Mouse (Mus musculus) layer of hippocampus, adult 18-20 months (tissue): ENCODE data around the gene Wdhd1. TPM values are rescaled to one million over a fixed set of nuclear protein-coding genes. Genes with fewer than 3 reads are reported as not detected.
"Not testable (repeated sequence)": the region's sequence is repeated elsewhere in the genome, so short reads cannot be mapped to it uniquely, and the experiment has no call there.

Experiments used
- DNase-seq, 2 experiments: peaks; one replicate each; pipeline ENCODE4 v3.0.0; 2022; ENCODE audit warnings: low spot score in 2 of 2
- long read RNA-seq: library from polyadenylated mRNA; stranded (forward); transcript quantifications from one replicate; pipeline ENCODE4 v2.0.0, GENCODE M21; 2021
- total RNA-seq, 2 experiments: library from RNA; stranded (reverse); gene quantifications; 2 replicates each; pipeline ENCODE4 v1.2.3; 2021

The Wdhd1 gene
- total RNA-seq: 1 to 10 TPM; 4.9 to 5.0 TPM
- long read RNA-seq, full-length matches to known transcripts: 1 of 2 reads
- long read RNA-seq, partial matches to known transcripts: 0 of 2 reads
- long read RNA-seq, other reads (novel, unspliced or antisense): 1 of 2 reads

DNA sequence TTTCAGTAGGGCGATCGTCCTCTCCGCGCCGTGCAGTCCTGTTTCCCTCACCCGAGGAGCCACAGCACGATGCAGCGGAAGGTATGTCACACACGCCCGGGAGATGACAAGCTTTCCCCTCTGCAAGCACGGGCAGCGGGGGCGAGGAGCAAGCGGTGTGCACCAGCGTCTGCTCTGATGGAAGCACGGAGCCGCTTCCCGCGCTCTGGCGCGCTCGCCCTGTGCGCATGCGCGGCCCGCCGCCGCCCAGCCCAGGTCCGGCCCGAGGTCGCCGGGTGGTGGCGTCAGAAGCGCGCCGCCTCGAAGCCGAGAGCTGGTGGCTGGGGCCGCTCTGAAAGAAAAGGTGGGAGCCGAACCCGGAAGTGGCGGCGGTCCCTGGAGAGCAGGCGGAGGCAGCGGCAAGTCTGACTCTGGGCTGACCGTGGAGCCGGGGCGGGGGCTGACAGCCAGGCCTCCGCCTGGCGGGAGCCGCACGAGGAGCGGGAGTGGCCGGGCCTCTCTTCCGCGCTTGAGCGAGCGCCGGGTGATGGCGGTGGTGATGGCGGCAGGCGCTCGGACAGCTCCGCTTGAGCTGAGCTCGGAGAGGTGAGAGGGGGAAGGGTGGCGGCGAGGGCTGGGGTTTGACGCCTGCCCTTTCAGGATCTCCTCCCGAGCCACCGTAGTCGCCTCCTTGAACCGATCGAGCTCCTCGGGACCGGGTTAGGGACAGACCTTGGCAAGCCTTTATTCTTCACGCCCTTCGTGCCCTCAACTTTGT is at the start of gene Wdhd1, which contains the start of gene Socs4:
Wdhd1 (minus strand) TSS at position 221 of the 757 bp plus-strand sequence.
Socs4 (plus strand) TSS at position 295 of the 757 bp plus-strand sequence.
- peak; percentile 90 to 94 for DNase-seq

GRCm38 (mm10) chr14:47325965-47326761 is 49.5 kb upstream of the Wdhd1 start:
- peak in 1 of 2 experiments; percentile 45 for DNase-seq

GRCm38 (mm10) chr14:47321581-47321980 is 44.9 kb upstream of the Wdhd1 start:
- not testable (repeated sequence) for DNase-seq

DNA sequence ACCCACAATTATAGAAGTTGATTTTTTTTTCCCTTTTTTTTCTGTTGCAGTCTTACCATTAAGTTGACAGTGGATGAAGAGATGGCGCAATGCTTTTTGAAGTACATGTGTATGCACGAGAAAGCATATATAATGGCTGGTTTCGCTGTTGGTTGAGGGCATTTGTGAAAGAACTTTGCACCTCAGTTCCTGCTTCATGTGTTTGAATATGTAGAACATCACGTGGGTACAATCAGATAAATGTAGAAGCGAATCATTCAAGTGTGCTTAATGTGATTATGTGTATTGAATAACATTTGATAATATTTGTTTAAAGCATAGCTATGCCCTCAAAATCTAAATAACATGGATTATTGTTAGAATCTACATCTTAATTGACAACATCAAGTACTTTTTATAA is 42.7 kb upstream of the Wdhd1 start:
- no peak for DNase-seq

GRCm38 (mm10) chr14:47310342-47311181 is 33.9 kb upstream of the Wdhd1 start:
- DNase-seq: no peak

DNA sequence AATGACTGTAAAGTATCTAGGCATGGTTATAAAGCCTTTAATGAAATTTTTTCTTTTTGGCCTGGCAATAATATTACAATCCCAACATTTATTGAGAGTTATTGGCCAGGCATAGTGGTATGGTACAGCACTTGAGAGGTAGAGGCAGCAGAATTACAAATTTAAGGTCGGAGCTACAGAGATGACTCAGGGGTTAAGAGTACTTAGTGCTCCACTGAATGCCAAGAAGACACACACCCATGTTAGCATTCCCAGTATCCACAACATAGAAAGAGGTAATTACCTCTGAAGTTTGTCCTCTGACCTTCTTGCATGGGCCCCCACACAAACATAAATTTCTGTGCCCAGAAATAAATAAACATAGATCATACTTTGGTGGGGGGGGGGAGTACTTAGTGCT is 32.4 kb upstream of the Wdhd1 start:
- DNase-seq: no peak

GRCm38 (mm10) chr14:47307669-47308068 is 31.0 kb upstream of the Wdhd1 start:
- DNase-seq: no peak

DNA sequence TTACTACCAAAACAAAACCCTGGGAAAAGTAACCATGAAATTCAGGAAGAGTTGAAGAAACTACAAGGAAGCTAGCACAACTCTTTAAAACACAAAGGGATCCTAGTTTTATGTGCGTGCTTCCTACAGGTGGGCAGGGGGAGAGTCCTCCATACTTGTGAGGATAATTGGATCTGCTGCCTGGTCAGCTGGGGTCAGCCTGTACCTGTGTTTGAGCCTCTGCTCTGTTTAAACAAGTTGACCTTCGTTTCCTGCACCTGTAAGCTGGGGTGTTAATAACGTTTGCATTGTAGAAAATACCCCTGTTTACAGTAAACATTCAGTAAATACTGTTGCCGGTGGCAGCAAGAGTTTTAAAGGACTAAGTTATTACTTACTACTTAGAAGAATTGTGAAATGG is 29.3 kb upstream of the Wdhd1 start:
- no peak for DNase-seq

GRCm38 (mm10) chr14:47304814-47305405 is 28.3 kb upstream of the Wdhd1 start:
- no peak for DNase-seq

- no peak for DNase-seq
Observed at GRCm38 (mm10) chr14:47302885-47303680, 26.4 kb upstream of the Wdhd1 start.

- DNase-seq: no peak
Observed at GRCm38 (mm10) chr14:47298819-47299261, 22.2 kb upstream of the Wdhd1 start.

DNA sequence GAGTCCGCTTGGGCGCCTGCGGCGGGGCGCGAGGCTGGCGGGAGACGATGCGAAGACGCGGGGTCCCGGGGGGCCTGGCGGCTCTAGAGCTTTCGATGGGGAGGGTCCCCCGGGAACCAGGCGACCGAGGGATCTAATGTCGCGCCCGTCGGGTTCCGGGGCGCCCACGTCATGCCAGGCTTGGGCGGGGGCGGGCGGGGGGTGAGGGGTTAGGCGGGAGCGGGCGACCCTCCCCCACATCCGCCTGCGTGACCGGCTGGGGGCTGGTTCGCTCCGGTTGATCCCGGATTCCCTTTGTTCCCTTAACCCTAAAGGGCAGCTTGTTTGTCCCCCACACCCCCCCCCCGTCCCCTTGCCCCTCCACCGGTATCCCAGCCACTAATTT is 21.7 kb upstream of the Wdhd1 start:
- no peak for DNase-seq

- DNase-seq: peak; percentile 87 to 91
Observed at GRCm38 (mm10) chr14:47297785-47298407, 21.2 kb upstream of the Wdhd1 start, which contains the start of gene Mapk1ip1l. Gene Mapk1ip1l (plus strand): TSS chr14:47298266.

DNA sequence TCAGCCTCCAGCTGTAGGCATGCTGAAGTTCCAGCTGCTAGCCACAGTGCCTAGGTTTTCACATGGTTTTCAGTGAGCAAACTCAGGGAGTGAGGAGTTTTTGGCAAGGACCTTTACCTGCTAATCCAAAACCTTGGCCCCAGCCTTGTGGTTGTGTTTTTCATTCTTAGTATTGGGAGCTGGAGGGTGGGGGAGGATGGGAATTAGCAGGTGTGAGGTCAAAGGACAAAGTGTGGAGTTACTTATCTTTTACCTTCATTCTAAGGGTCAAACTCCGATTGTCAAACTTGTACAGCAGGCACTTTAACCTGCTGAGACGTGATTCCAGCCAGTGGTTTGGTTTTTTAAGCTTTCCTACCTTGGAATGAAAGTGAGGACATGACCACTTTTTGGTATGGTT is 19.6 kb upstream of the Wdhd1 start:
- DNase-seq: no peak

DNA sequence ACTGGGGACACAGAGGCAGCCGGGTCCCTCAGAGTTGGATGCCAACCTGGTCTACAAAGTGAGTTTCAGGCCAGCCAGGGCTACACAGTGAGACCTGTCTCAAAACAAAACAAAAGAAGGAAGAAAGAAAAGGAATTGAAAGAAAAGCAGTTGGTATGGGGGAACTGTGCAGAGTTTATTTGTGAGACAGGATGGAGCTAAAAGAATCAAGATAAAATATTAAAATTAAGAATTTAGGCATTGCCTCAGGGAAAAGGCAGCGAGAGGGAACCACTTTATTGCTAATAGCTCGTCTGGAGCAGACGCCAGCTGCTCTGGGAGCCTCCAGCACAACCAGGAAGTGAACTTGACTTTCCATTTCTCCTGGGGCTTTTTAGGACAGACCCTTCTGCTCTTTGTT is 17.5 kb upstream of the Wdhd1 start:
- DNase-seq: no peak

- no peak for DNase-seq
Observed at GRCm38 (mm10) chr14:47291772-47292171, 15.1 kb upstream of the Wdhd1 start.

GRCm38 (mm10) chr14:47287021-47287420 is 10.4 kb upstream of the Wdhd1 start:
- no peak for DNase-seq

- DNase-seq: no peak
Observed at GRCm38 (mm10) chr14:47286215-47286614, 9.6 kb upstream of the Wdhd1 start.

- DNase-seq: no peak
Observed at GRCm38 (mm10) chr14:47285271-47285670, 8.6 kb upstream of the Wdhd1 start.
